ENCODE assay signal across 26 mouse cellular contexts in the genomic region with DNA sequence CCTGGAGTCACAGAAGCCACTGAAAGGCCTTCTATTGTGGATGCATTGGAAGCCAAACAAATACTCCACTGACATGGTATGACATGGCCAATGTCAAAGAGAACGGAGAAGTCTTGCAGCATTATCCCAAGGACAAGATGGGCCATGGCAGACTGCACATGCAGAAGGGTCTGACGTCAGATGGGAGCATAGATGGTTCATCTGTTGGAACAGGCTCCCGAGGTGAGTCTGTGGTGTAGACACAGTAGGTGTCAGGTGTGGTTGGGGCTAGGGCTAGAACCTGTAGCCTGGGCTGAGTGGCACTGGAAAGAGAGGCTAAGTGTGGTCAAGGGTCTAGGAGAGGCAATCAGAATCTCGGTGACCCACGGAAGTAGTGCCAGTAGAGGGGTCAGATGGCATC.
"Had no signal": no experiment of that assay in that cellular context is flagged by ENCODE, and none has a peak within 500 bp of the region (broad histone marks: within the 10 kb centered on the region; RNA-seq: fewer than 3 reads in every experiment).

No protein-coding gene starts in this region.

- ATAC-seq: forebrain, embryonic 13.5 days; forebrain, embryonic 14.5 days; forebrain, postnatal 0 days had no signal

- H3K9ac ChIP-seq: embryonic facial prominence, embryonic 12.5 days; embryonic facial prominence, embryonic 13.5 days; embryonic facial prominence, embryonic 15.5 days; forebrain, embryonic 12.5 days; forebrain, embryonic 13.5 days; forebrain, postnatal 0 days had no signal

- H3K27me3 ChIP-seq: embryonic facial prominence, embryonic 12.5 days; embryonic facial prominence, embryonic 13.5 days; embryonic facial prominence, embryonic 15.5 days; forebrain, embryonic 13.5 days had no signal

- H3K27ac ChIP-seq: embryonic facial prominence, embryonic 10.5 days; embryonic facial prominence, embryonic 12.5 days; embryonic facial prominence, embryonic 13.5 days; embryonic facial prominence, embryonic 15.5 days; forebrain, embryonic 10.5 days; forebrain, embryonic 12.5 days; forebrain, embryonic 13.5 days; gastrocnemius, adult 2 months had no signal

- H3K9me3 ChIP-seq: embryonic facial prominence, embryonic 10.5 days; embryonic facial prominence, embryonic 12.5 days; embryonic facial prominence, embryonic 15.5 days; forebrain, embryonic 13.5 days had no signal

- DNase-seq: cerebellum, adult 2 months; cerebellum, adult 8-10 months; cerebellum, adult 9-10 months; cerebellum, adult 9-11 months; cerebellum, postnatal 10 days; cerebellum, postnatal 14 days; cerebellum, postnatal 25 days; cerebellum, postnatal 36 days; embryo, embryonic 11 days; forebrain, postnatal 0 days; gastrocnemius, adult 2 months; gastrocnemius, postnatal 10 days; gastrocnemius, postnatal 14 days; gastrocnemius, postnatal 25 days; gastrocnemius, postnatal 36 days; heart, adult 18-20 months had no signal

- H3K4me3 ChIP-seq: embryonic facial prominence, embryonic 10.5 days; embryonic facial prominence, embryonic 12.5 days; embryonic facial prominence, embryonic 13.5 days; embryonic facial prominence, embryonic 15.5 days; erythroblast, embryonic 14.5 days; forebrain, embryonic 10.5 days; forebrain, embryonic 12.5 days; forebrain, embryonic 13.5 days; gastrocnemius, adult 2 months had no signal

- H3K36me3 ChIP-seq: embryonic facial prominence, embryonic 10.5 days; embryonic facial prominence, embryonic 12.5 days; embryonic facial prominence, embryonic 13.5 days; embryonic facial prominence, embryonic 15.5 days; forebrain, embryonic 10.5 days; forebrain, embryonic 12.5 days had no signal

- H3K4me1 ChIP-seq: embryonic facial prominence, embryonic 12.5 days; embryonic facial prominence, embryonic 13.5 days; embryonic facial prominence, embryonic 15.5 days; forebrain, embryonic 12.5 days; forebrain, embryonic 13.5 days had no signal

- H3K4me2 ChIP-seq: embryonic facial prominence, embryonic 12.5 days; embryonic facial prominence, embryonic 13.5 days; embryonic facial prominence, embryonic 15.5 days; forebrain, embryonic 12.5 days; forebrain, embryonic 13.5 days; heart, embryonic 11.5 days had no signal
